Mouse (Mus musculus) midbrain, embryonic 14.5 days (tissue): Measurements from ENCODE around the gene Wdr74. TPM values are rescaled to one million over a fixed set of nuclear protein-coding genes. Genes with fewer than 3 reads are reported as not detected.
A peak's percentile ranks its signal among the peaks of the same experiment; 100 is the strongest.

ENCODE experiments used
- ATAC-seq: fragments of 200-750 bp; cut with Nextera tagmentation; 2 replicates; pipeline ENCODE4 v1.8.0; 2017; ENCODE audit warnings: moderate number of reproducible peaks, moderate library complexity; ENCODE audit not compliant: low FRiP score, low TSS enrichment
- DNase-seq: peaks from one replicate; pipeline ENCODE4 v3.0.0-alpha.2; 2015
- H3K27ac ChIP-seq: fragments of 300-500 bp; sonication (generic); replicated peaks from 2 replicates; pipeline ENCODE4 v1.5.1; 2014; ENCODE audit warnings: mild to moderate bottlenecking, low read depth, low read length, moderate library complexity
- H3K27me3 ChIP-seq: fragments of 300-500 bp; sonication (generic); 2 replicates; pipeline ENCODE4 v1.6.1; 2014; ENCODE audit warnings: low read length, control low read depth, mixed read lengths; ENCODE audit not compliant: control insufficient read depth, insufficient read depth
- H3K36me3 ChIP-seq: fragments of 300-500 bp; sonication (generic); 2 replicates; pipeline ENCODE4 v1.6.1; 2014; ENCODE audit warnings: low read length, control low read depth; ENCODE audit not compliant: control insufficient read depth, insufficient read depth
- H3K4me1 ChIP-seq: fragments of 300-500 bp; sonication (generic); 2 replicates; pipeline ENCODE4 v1.6.1; 2014; ENCODE audit warnings: mild to moderate bottlenecking, antibody characterized with exemption, low read length, control low read depth; ENCODE audit not compliant: control insufficient read depth, insufficient read depth
- H3K4me2 ChIP-seq: fragments of 300-500 bp; sonication (generic); 2 replicates; pipeline ENCODE4 v1.6.1; 2014; ENCODE audit warnings: mild to moderate bottlenecking, low read length, moderate library complexity
- H3K4me3 ChIP-seq: fragments of 300-500 bp; sonication (generic); replicated peaks from 2 replicates; pipeline ENCODE4 v1.5.1; 2014; ENCODE audit warnings: low read depth, low read length
- H3K9ac ChIP-seq: fragments of 300-500 bp; sonication (generic); replicated peaks from 2 replicates; pipeline ENCODE4 v1.6.1; 2014; ENCODE audit warnings: mild to moderate bottlenecking, low read length, moderate library complexity
- H3K9me3 ChIP-seq: fragments of 300-500 bp; sonication (generic); 2 replicates; pipeline ENCODE4 v1.6.1; 2016; ENCODE audit warnings: low read length, control low read depth, mixed read lengths; ENCODE audit not compliant: control insufficient read depth
- WGBS: fragments of 180-500 bp; shearing (Covaris S2); extraction: QIAGEN DNeasy Blood & Tissue Kit; methylation state at CpG from one replicate; pipeline ENCODE4 v1.1.7; 2014; 5-methylcytosine and 5-hydroxymethylcytosine counted together
- polyA plus RNA-seq: library from polyadenylated mRNA; unstranded; fragments of >200 nt; fragmentation: Nextera tagmentation; extraction: Ambion mirVana; gene quantifications from 2 replicates; pipeline ENCODE4 v1.2.1, GENCODE M21; 2014

Wdr74 gene
- polyA plus RNA-seq, 1 experiment from 2014 or later = 89.1 TPM

DNA sequence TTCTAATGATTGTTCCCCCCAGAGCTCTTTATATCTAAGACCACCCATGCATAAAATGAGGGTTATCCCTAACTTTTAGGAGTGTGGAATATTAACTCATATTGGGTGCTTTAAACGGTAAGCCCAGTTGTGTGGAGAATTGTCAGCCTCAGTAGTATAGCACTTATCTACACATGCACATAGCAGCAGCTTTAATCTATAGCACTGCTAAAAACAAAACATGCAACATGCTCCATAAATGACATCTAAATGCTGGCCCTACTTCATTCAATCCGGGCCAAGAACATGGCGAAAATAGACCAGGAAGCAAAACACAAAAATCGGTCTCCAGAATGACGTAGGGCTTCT is 13.1 kb upstream of the Wdr74 start:
- peak overlapping the region; percentile 95 for H3K27ac ChIP-seq
- ATAC-seq (0 out of 2 replicates have a peak, but pooled peaks have one; percentile 0), DNase-seq (no peak)
- H3K9ac ChIP-seq = peak overlapping the region; percentile 92
- H3K9me3 ChIP-seq = no peaks in the 10 kb centered on the region
- peak overlapping the region; percentile 84 for H3K4me2 ChIP-seq
- H3K36me3 ChIP-seq = peaks cover 28% of the 10 kb centered on the region
- H3K27me3 ChIP-seq = no peaks in the 10 kb centered on the region
- H3K4me3 ChIP-seq = peak overlapping the region; percentile 56
- 2% methylated on average over 5 of the region's 5 CpGs for WGBS
- H3K4me1 ChIP-seq = peaks cover 33% of the 10 kb centered on the region

DNA sequence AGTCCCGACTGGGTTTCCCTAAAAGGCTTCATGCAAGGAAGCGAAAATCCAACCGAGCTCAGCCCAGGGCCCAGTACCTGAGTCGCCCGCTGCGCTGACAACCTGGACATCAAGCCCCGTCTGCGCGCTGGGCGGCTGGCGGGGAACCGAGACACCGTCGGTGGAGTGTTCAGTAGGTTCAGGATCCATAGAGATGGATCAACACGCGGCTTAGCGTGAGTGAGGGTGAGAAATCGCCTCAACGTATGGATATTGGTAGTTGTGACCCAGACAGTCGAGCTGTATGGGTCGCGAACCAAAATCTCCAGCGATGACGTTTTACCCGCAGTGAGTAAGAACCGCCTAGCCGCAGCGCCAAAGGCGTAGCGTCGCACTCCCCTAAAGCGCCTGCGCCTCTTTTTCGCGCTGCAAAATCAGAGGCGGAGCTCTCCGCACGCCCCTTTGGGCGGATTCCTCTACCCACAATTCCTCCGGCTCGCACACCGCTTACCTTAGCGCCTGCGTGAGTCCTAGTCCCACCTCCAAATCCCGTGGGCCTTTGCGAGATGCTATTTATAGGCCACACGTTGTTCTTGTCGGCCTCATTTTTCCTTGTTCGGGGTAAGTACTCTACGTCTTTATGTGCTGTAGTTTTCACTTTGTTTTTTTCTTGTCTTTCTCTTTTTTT is 12.6 kb upstream of the Wdr74 start, which contains the start of gene Slc3a2:
TSS of gene Slc3a2 (minus strand) at position 463 of the 667 bp plus-strand sequence.
- H3K4me2 ChIP-seq = peak within 1 kb of the TSS; percentile 84
- H3K27me3 ChIP-seq = no peaks in the 10 kb centered on the region
- ATAC-seq (peak; percentile 96), DNase-seq (peak; percentile 99)
- peak within 1 kb of the TSS; percentile 56 for H3K4me3 ChIP-seq
- peak within 1 kb of the TSS; percentile 95 for H3K27ac ChIP-seq
- H3K9me3 ChIP-seq = no peaks in the 10 kb centered on the region
- peak within 1 kb of the TSS; percentile 92 for H3K9ac ChIP-seq
- WGBS = under 1% methylated on average over 50 of the region's 50 CpGs
- peaks cover 28% of the 10 kb centered on the region for H3K36me3 ChIP-seq
- peaks cover 33% of the 10 kb centered on the region for H3K4me1 ChIP-seq

- ATAC-seq (no peak), DNase-seq (peak; percentile 47)
- H3K4me1 ChIP-seq = peaks cover 33% of the 10 kb centered on the region
- no peaks in the 10 kb centered on the region for H3K27me3 ChIP-seq
- H3K9me3 ChIP-seq = no peaks in the 10 kb centered on the region
- peak overlapping the region; percentile 84 for H3K4me2 ChIP-seq
- H3K27ac ChIP-seq = peak overlapping the region; percentile 46
- peaks cover 28% of the 10 kb centered on the region for H3K36me3 ChIP-seq
- under 1% methylated on average over 20 of the region's 20 CpGs for WGBS
- peak overlapping the region; percentile 75 for H3K9ac ChIP-seq
- peak overlapping the region; percentile 56 for H3K4me3 ChIP-seq
These were observed 11.9 kb upstream of the Wdr74 start for GRCm38 (mm10) chr19:8723574-8724346.

- ATAC-seq (no peak), DNase-seq (no peak)
- H3K36me3 ChIP-seq = peaks cover 28% of the 10 kb centered on the region
- H3K4me1 ChIP-seq = peaks cover 33% of the 10 kb centered on the region
- peak overlapping the region; percentile 75 for H3K9ac ChIP-seq
- no peaks in the 10 kb centered on the region for H3K27me3 ChIP-seq
- peak overlapping the region; percentile 84 for H3K4me2 ChIP-seq
- no peak overlapping the region for H3K27ac ChIP-seq
- no peaks in the 10 kb centered on the region for H3K9me3 ChIP-seq
- H3K4me3 ChIP-seq = peak overlapping the region; percentile 56
- 3% methylated on average over 2 of the region's 2 CpGs for WGBS
These were observed 11.2 kb upstream of the Wdr74 start for GRCm38 (mm10) chr19:8724392-8724791.

DNA sequence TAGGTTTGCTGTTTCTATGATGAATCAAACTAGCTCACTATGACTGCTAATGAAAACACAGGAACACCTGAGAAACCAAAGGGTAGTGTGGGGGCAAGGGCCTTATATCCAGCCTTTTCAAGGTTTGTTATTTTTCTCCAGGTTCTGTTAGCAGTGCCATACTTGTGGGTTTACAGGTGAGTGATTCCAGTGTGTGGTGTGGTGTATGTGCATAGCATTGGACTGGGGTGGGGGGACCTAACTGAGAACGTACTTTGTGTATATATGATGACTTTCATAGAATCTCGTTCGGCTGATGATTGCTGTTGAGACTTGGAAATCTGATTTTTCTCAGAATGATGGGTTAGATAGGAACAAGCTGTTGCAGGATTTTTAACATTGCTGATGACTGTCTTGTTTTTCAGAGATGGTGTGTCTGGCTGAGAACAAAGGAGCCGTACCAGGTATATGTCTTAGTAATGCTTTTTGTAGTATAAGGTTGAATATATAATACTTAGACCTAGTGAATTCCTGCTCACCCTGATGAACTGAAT is 10.5 kb upstream of the Wdr74 start:
- H3K9ac ChIP-seq = peak overlapping the region; percentile 75; the same call in 1 of the 2 replicates
- peak overlapping the region; percentile 56 for H3K4me3 ChIP-seq
- H3K4me2 ChIP-seq = peak overlapping the region; percentile 84
- H3K27me3 ChIP-seq = no peaks in the 10 kb centered on the region
- H3K36me3 ChIP-seq = peaks cover 28% of the 10 kb centered on the region
- ATAC-seq = no peak
- H3K9me3 ChIP-seq = no peaks in the 10 kb centered on the region
- DNase-seq = no peak
- H3K4me1 ChIP-seq = peaks cover 33% of the 10 kb centered on the region
- no peak overlapping the region for H3K27ac ChIP-seq
- WGBS = 51% methylated on average over 4 of the region's 4 CpGs

DNA sequence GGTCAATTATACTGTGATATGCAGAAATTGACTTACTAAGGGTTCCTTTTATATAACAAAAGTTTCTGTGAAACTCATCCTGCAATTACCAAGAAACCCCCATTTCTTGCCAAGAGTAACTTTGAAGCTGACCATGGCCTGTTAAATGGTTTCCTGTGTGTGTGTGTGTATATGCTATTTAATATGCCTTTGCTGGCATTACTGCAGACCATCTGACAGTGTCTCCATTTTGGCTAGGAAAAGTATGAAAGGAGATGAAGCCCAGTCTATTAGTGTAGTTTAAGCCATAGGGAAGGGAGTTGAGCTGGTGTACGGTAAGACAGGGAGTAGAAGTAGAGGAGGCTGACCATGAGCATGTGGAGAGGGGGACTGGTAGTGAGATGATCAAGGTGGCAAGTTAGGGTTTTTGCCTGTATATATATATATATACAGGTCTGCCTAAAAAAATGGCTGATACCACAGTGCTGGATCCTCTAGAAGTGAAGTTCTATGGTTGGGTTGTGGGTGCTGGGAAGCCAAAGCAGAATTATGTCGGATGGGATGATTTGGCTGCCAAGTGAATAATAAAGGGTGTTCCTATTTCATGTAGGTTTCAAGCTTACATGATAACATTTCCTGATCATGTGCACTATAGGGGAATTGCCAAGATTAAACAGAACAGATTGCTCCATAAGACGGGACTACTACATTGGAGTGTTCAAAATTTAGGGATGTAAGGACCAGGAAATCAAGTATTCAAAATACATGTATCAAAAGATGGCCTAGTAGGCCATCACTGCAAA is 8.8 kb upstream of the Wdr74 start:
- ATAC-seq (no peak), DNase-seq (no peak)
- 19% methylated on average over 3 of the region's 3 CpGs for WGBS
- Histone ChIP-seq H3K27me3 (no peaks in the 10 kb centered on the region), H3K36me3 (peaks cover 28% of the 10 kb centered on the region), H3K4me1 (peaks cover 27% of the 10 kb centered on the region), H3K9me3 (no peaks in the 10 kb centered on the region), H3K4me2 (no peak overlapping the region), H3K9ac (no peak overlapping the region), H3K27ac (no peak overlapping the region), H3K4me3 (no peak overlapping the region)

- H3K36me3 ChIP-seq = peaks cover 28% of the 10 kb centered on the region
- no peak overlapping the region for H3K9ac ChIP-seq
- 37% methylated on average over 5 of the region's 5 CpGs for WGBS
- H3K4me3 ChIP-seq = no peak overlapping the region
- H3K4me1 ChIP-seq = peaks cover 19% of the 10 kb centered on the region
- H3K9me3 ChIP-seq = no peaks in the 10 kb centered on the region
- ATAC-seq = no peak
- H3K27ac ChIP-seq = no peak overlapping the region
- DNase-seq = no peak
- H3K4me2 ChIP-seq = no peak overlapping the region
- no peaks in the 10 kb centered on the region for H3K27me3 ChIP-seq
These were observed 8.0 kb upstream of the Wdr74 start for GRCm38 (mm10) chr19:8727495-8728114.
